Mouse (Mus musculus) neural tube, embryonic 12.5 days (tissue): ENCODE data around the gene Cdh23. TPM values are rescaled to one million over a fixed set of nuclear protein-coding genes. Genes with fewer than 3 reads are reported as not detected.

Experiments
- ATAC-seq: fragments of 200-750 bp; cut with Nextera tagmentation; 2 replicates; pipeline ENCODE4 v1.8.0; 2017; ENCODE audit warnings: low read depth, mild to moderate bottlenecking, moderate TSS enrichment, moderate library complexity; ENCODE audit not compliant: low FRiP score
- H3K27ac ChIP-seq: fragments of 300-500 bp; sonication (generic); 2 replicates; pipeline ENCODE4 v1.5.1; 2016
- H3K27me3 ChIP-seq: fragments of 300-500 bp; sonication (generic); replicated peaks from 2 replicates; pipeline ENCODE4 v1.6.1; 2016; ENCODE audit warnings: mild to moderate bottlenecking
- H3K36me3 ChIP-seq: fragments of 300-500 bp; sonication (generic); 2 replicates; pipeline ENCODE4 v1.6.1; 2016; ENCODE audit warnings: mild to moderate bottlenecking
- H3K4me1 ChIP-seq: fragments of 300-500 bp; sonication (generic); 2 replicates; pipeline ENCODE4 v1.6.1; 2016
- H3K4me2 ChIP-seq: fragments of 300-500 bp; sonication (generic); replicated peaks from 2 replicates; pipeline ENCODE4 v1.6.1; 2016; ENCODE audit warnings: mild to moderate bottlenecking
- H3K4me3 ChIP-seq: fragments of 300-500 bp; sonication (generic); 2 replicates; pipeline ENCODE4 v1.5.1; 2016
- H3K9ac ChIP-seq: fragments of 300-500 bp; sonication (generic); 2 replicates; pipeline ENCODE4 v1.6.1; 2016; ENCODE audit warnings: mild to moderate bottlenecking
- H3K9me3 ChIP-seq: fragments of 300-500 bp; sonication (generic); 2 replicates; pipeline ENCODE4 v1.6.1; 2016; ENCODE audit warnings: mild to moderate bottlenecking
- WGBS: fragments of 180-500 bp; shearing (Covaris S2); methylation state at CpG from one replicate; pipeline ENCODE4 v1.1.7; 2016; 5-methylcytosine and 5-hydroxymethylcytosine counted together
- polyA plus RNA-seq: library from polyadenylated mRNA; unstranded; fragments of >200 nt; fragmentation: Nextera tagmentation; extraction: Ambion mirVana; gene quantifications from 2 replicates; pipeline ENCODE4 v1.2.1, GENCODE M21; 2016

Gene Cdh23
- polyA plus RNA-seq, 1 experiment from 2014 or later: 1.0 TPM

DNA sequence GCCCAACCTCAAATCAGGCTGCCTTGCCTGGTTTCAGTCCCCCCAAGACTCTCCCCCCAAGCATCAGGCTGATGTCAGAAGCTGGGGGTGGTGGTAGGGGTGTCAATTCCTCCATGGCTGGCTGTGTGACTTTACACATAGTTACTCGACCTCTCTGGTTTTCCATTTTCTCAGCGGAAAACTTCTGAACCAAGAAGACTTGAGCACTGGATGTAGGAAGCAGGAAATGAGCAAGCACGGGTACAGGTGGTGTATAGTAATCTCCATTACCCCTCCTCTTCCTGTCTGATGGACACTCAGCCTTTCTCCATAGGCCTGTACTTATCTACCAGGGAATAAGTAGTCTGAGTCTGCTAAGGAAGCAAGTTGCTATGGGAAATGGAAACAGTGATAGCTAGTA is 316.1 kb downstream of the Cdh23 start:
- H3K4me1 ChIP-seq: no peaks in the 10 kb centered on the region
- H3K27me3 ChIP-seq: no peaks in the 10 kb centered on the region
- H3K27ac ChIP-seq: no peak overlapping the region
- H3K4me3 ChIP-seq: no peak overlapping the region
- ATAC-seq: no peak
- H3K4me2 ChIP-seq: no peak overlapping the region
- H3K9me3 ChIP-seq: no peaks in the 10 kb centered on the region
- no peaks in the 10 kb centered on the region for H3K36me3 ChIP-seq
- no peak overlapping the region for H3K9ac ChIP-seq
- 72% methylated on average over 3 of the region's 3 CpGs for WGBS

DNA sequence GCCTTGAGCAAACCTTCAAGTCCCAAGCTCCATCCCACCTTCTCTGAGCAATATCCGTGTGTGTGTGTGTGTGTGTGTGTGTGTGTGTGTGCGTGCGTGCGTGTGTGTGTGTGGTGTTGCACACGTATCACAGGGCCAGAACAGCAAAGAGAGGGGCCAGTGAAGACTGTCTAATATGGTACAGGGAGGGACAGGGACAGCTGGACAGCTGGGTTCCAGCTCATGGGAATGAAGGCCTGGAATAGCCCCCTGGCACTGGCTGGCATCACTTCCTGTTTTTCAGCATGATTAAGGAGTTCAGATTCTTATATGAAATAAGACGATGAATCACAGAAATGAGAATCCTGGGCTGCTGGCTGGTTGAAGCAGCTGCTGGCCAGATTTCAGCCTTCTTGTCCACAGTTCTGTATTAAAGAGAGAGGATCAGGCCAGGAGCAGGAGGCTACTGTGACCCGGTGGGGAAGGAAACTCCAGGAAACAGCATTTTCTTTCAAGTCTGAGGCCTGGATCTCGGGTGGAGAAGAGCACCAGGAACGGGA is 316.8 kb downstream of the Cdh23 start:
- no peak overlapping the region for H3K4me3 ChIP-seq
- H3K27me3 ChIP-seq: no peaks in the 10 kb centered on the region
- no peak overlapping the region for H3K9ac ChIP-seq
- 70% methylated on average over 9 of the region's 9 CpGs for WGBS
- no peaks in the 10 kb centered on the region for H3K9me3 ChIP-seq
- H3K27ac ChIP-seq: no peak overlapping the region
- H3K4me2 ChIP-seq: no peak overlapping the region
- no peaks in the 10 kb centered on the region for H3K4me1 ChIP-seq
- ATAC-seq: no peak
- no peaks in the 10 kb centered on the region for H3K36me3 ChIP-seq

DNA sequence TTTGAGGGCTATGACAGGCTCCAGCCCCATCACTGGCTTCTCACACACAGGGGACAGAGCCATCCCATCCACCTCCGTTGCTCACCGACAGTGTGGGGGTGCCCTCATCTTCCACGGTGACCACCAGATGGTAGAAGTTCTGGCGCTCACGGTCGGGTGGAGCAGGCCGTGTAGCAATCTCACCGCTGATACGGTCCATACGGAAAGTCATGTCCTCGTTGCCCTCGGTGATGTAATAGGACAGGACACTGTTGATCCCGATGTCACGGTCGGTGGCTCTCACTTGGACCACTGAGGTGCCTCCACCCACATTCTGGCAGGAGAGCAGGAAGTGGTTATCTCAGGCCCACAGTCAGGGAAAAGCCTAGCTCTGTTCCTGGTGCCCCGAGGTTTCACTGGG is 319.6 kb downstream of the Cdh23 start:
- Histone ChIP-seq H3K4me3 (no peak overlapping the region), H3K27ac (no peak overlapping the region), H3K27me3 (no peaks in the 10 kb centered on the region), H3K9ac (no peak overlapping the region), H3K4me2 (no peak overlapping the region), H3K36me3 (no peaks in the 10 kb centered on the region), H3K4me1 (no peaks in the 10 kb centered on the region), H3K9me3 (no peaks in the 10 kb centered on the region)
- ATAC-seq: no peak
- 90% methylated on average over 16 of the region's 16 CpGs for whole genome bisulfite sequencing

DNA sequence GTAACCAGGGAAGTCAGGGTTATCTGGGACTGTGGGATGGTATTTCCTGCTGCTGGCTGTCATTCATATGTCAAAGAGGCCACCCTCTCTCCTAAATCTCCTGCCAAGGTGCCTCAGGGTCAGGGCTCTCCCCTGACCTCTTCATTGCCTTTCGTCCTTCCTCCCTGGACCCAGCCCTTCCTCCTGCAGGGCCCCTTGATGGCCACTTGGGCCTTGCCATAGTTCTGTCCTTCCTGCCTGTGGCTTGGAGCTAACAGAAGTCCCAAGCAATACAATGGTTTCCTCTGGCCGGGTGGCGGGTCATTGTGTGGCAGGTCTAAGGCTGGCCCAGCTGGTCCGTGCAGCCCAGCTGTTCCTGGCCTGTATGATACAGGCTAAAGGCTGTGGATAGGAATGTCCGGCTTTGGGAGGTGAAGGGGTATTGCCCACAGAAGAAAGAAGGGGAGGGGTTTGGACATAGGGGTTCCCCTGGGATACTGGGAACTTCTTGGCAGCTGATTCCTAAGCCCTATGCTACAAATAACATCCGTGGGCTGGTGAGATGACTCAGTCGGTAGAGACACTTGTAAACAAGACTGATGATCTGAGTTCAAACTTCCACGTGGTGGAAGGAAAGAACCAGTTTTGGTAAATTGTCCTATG is 322.2 kb downstream of the Cdh23 start:
- Histone ChIP-seq H3K9me3 (no peaks in the 10 kb centered on the region), H3K27me3 (no peaks in the 10 kb centered on the region), H3K4me2 (no peak overlapping the region), H3K4me3 (no peak overlapping the region), H3K36me3 (no peaks in the 10 kb centered on the region), H3K4me1 (peaks cover 4% of the 10 kb centered on the region; the same call in 1 of the 2 replicates), H3K27ac (no peak overlapping the region), H3K9ac (no peak overlapping the region)
- WGBS: 62% methylated on average over 8 of the region's 8 CpGs
- no peak for ATAC-seq

DNA sequence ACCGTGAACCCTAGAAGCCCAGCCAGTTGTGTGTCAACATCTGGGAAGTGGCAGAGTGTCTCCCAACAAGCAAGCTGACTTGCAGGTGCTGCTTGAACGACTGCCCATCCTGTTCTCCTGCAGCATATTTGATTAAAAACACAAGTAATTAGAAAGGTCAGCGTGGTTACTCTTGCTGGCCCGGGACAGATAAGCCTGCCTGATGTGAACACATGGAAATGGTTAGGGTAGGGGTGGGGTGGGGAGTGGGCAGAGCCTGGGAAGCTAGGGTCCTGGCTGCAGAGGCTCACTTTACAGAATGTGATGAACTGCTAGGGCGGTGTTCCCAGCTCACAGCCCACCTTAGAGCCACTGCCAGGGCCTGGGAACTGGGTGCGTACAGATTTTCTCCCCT is 322.8 kb downstream of the Cdh23 start:
- Histone ChIP-seq H3K4me3 (no peak overlapping the region), H3K36me3 (no peaks in the 10 kb centered on the region), H3K27ac (no peak overlapping the region), H3K27me3 (no peaks in the 10 kb centered on the region), H3K9me3 (no peaks in the 10 kb centered on the region), H3K9ac (no peak overlapping the region), H3K4me1 (peaks cover 4% of the 10 kb centered on the region; the same call in 1 of the 2 replicates), H3K4me2 (no peak overlapping the region)
- WGBS: 76% methylated on average over 6 of the region's 6 CpGs
- ATAC-seq: no peak

DNA sequence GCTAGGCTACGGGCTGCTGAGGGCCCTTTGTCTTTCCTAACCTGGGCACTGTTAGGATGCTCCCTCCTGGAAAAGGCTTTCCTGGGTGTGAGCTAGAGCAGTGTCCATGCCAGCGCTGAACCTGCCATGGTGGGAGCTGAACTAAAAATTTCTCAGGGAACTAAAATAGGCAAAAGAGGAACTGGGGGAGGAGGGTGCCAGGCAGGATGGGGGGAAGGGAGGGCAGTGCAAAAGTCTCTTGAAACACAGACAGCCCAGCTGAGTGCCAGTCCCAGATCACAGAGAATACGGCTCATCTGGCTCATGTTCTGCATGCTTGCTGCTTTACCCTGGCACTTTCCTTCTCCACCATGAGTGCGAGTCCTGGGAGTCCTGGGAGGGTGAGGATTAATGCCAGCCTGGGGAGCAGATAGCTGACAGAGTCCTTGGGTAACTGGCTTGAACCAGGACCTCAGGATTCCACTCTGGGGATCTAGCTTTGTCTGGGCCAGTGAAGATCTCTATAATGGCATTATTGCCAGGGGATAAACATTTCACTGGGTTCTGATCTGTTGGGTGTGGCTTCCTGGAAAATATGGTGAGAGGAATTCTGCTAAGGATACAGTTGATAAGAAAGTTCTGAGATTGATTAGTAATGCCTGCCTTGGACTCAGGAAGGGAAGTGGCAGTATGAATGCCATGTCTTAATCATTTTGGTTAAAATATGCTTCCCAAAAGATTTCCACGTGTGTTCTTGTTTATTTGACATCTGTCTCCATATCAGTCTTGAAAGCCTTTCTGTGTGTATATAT is 324.5 kb downstream of the Cdh23 start:
- Histone ChIP-seq H3K9ac (no peak overlapping the region), H3K4me3 (no peak overlapping the region), H3K36me3 (no peaks in the 10 kb centered on the region), H3K4me2 (no peak overlapping the region), H3K4me1 (peaks cover 4% of the 10 kb centered on the region; the same call in 1 of the 2 replicates), H3K27me3 (no peaks in the 10 kb centered on the region), H3K27ac (no peak overlapping the region), H3K9me3 (no peaks in the 10 kb centered on the region)
- 83% methylated on average over 5 of the region's 5 CpGs for WGBS
- ATAC-seq: no peak

DNA sequence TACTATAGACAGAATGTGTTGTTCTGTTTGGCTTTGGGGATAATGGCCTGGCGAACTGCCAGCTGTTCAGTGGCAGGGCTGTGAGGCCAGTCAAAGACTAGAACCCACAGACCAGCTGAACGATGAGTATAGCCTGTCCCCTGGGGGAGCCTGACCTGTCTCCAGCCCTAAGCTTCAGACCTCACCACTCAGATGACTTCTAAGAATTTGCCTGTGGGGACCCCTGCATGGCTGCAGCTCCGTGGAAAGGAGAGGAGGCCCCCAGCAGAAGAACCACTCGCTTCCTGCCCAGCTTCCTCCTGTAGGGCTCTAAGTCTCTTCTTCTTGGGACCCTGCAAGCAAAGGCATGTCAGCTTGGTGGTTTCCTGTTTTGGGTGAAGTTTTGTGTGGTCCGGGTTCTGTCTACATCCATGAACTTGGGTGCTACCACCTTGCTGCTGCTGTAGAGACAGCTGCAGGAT is 325.7 kb downstream of the Cdh23 start:
- H3K9me3 ChIP-seq: no peaks in the 10 kb centered on the region
- no peak overlapping the region for H3K4me3 ChIP-seq
- peaks cover 4% of the 10 kb centered on the region; the same call in 1 of the 2 replicates for H3K4me1 ChIP-seq
- H3K9ac ChIP-seq: no peak overlapping the region
- 83% methylated on average over 5 of the region's 5 CpGs for WGBS
- no peak overlapping the region for H3K4me2 ChIP-seq
- no peak for ATAC-seq
- no peaks in the 10 kb centered on the region for H3K36me3 ChIP-seq
- H3K27ac ChIP-seq: no peak overlapping the region
- H3K27me3 ChIP-seq: no peaks in the 10 kb centered on the region

DNA sequence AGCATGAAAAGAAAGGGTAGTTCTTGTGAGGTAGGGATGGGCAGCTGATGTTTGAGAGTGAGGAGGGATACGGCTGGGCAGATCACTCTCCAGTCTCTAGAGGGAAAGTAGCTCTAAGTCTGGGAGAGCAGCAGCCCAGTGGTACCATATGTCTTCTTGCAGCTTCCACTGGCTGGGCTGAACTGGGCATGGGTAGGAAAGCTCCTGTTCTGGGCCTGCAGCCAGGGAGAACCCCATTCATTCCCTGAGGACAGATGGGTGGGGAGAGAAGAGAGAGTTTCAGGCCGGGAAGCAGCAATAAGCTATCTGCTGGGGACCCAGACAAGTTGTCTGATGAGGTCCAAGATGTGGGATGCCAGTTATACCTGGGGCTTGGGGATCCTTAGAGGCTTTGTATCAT is 326.2 kb downstream of the Cdh23 start:
- peaks cover 4% of the 10 kb centered on the region; the same call in 1 of the 2 replicates for H3K4me1 ChIP-seq
- H3K9ac ChIP-seq: no peak overlapping the region
- ATAC-seq: no peak
- no peaks in the 10 kb centered on the region for H3K36me3 ChIP-seq
- H3K27me3 ChIP-seq: no peaks in the 10 kb centered on the region
- no peak overlapping the region for H3K27ac ChIP-seq
- H3K4me3 ChIP-seq: no peak overlapping the region
- no peaks in the 10 kb centered on the region for H3K9me3 ChIP-seq
- WGBS: 76% methylated on average over 2 of the region's 2 CpGs
- no peak overlapping the region for H3K4me2 ChIP-seq

DNA sequence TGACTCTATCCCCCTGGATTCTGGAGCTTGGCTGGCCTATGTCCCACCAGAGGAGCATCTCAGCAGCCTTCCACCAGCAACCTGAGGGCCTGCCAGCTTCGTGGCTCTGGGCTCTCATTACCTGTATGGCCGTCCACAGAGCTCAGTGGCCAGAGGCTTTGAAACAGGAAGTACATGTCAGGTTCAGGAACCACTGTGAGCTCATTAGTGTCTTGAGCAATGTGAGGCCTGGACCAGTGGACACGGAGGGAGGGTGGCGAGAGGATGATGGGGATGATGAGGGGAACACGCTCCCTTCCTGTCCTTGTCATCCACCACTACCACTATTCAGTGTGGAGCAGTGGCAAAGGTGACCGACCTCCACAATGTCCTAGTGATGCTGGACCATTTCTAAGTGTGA is 326.9 kb downstream of the Cdh23 start:
- no peak for ATAC-seq

DNA sequence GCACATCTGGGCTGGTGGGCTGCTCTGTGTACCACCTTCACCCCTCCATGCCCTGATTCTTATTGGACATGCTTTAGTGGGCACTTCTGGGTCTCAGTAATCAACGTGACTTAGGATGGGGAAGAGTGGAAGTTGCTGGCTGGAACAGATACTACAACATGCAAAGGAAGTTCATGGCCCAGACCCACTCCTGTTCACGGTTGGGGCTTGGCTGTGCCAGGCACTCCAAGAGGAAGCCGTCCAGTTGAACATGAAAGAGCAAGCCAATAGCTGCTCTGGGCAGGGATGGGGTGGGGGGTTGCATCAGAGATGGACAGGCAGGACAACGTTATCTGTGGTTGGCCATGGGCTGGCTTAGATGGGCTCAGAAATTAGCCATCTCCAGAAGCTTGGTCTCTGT is 328.4 kb downstream of the Cdh23 start:
- H3K27ac ChIP-seq: no peak overlapping the region
- no peak overlapping the region for H3K4me2 ChIP-seq
- H3K27me3 ChIP-seq: no peaks in the 10 kb centered on the region
- peaks cover 4% of the 10 kb centered on the region; the same call in 1 of the 2 replicates for H3K4me1 ChIP-seq
- no peak overlapping the region for H3K9ac ChIP-seq
- H3K9me3 ChIP-seq: no peaks in the 10 kb centered on the region
- no peak for ATAC-seq
- H3K36me3 ChIP-seq: no peaks in the 10 kb centered on the region
- H3K4me3 ChIP-seq: no peak overlapping the region
- 82% methylated on average over 4 of the region's 4 CpGs for WGBS

More for the DNA sequence above, 326.9 kb downstream of the Cdh23 start:
- H3K4me2 ChIP-seq: no peak overlapping the region
- H3K27me3 ChIP-seq: no peaks in the 10 kb centered on the region
- H3K4me1 ChIP-seq: peaks cover 4% of the 10 kb centered on the region; the same call in 1 of the 2 replicates
- H3K36me3 ChIP-seq: no peaks in the 10 kb centered on the region
- no peak overlapping the region for H3K4me3 ChIP-seq
- WGBS: 88% methylated on average over 6 of the region's 6 CpGs
- H3K9ac ChIP-seq: no peak overlapping the region
- no peak overlapping the region for H3K27ac ChIP-seq
- no peaks in the 10 kb centered on the region for H3K9me3 ChIP-seq

DNA sequence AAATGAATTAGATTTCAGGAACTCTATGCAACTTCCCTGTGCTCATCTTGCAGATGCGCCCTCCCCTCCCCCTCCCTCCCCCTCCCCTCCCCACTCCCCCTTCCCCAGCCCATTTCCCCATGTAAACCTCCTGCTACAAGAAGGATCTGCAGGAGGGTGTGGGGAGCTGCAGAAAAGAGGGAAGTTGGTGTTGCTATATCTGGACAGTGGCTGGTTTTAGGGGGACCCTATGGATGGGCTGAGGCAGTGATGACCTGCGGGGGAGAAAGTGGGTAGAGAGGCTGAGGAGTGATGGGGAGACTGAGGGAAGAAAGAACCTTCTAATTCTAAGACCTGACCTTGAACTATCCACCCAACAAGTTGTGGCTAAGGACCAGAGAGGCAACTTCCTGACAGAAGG is 329.1 kb downstream of the Cdh23 start:
- Histone ChIP-seq H3K4me2 (no peak overlapping the region), H3K4me3 (no peak overlapping the region), H3K27ac (no peak overlapping the region), H3K9ac (no peak overlapping the region), H3K9me3 (no peaks in the 10 kb centered on the region), H3K27me3 (no peaks in the 10 kb centered on the region), H3K36me3 (no peaks in the 10 kb centered on the region), H3K4me1 (peaks cover 6% of the 10 kb centered on the region)
- no peak for ATAC-seq
- WGBS: 82% methylated on average over 2 of the region's 2 CpGs

DNA sequence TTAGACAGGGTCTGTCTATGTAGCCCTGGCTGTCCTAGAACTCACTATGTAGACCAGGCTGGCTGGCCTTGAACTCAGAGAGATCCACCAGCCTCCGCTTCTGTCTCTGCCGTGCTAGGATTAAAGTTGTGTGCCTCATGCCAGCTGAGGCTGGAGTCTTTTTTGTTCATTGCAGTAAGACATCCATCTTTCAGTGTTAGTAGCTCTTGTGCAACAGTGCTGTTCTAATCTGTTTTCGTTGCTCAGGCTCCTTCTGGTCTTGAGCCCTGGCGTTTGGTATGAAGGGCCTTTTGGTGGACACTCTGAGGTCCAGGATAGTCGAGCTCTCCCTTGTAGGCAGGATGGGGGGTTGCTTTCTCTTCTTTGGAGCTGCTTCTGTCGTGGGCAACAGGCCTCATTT is 332.9 kb downstream of the Cdh23 start:
- H3K4me2 ChIP-seq: no peak overlapping the region
- H3K36me3 ChIP-seq: no peaks in the 10 kb centered on the region
- H3K9ac ChIP-seq: no peak overlapping the region
- H3K4me3 ChIP-seq: no peak overlapping the region
- H3K4me1 ChIP-seq: peaks cover 10% of the 10 kb centered on the region
- WGBS: 62% methylated on average over 6 of the region's 6 CpGs
- ATAC-seq: no peak
- no peaks in the 10 kb centered on the region for H3K9me3 ChIP-seq
- H3K27ac ChIP-seq: no peak overlapping the region
- 0 out of 2 replicates have a peak, but pooled peaks cover 5% of the 10 kb centered on the region for H3K27me3 ChIP-seq
